Mouse (Mus musculus): ENCODE measurements around the gene Smg1. TPM values are rescaled to one million over a fixed set of nuclear protein-coding genes. Genes with fewer than 3 reads are reported as not detected.
A peak's percentile ranks its signal among the peaks of the same experiment; 100 is the strongest.

Smg1 gene
- total RNA-seq, 2 experiments from 2014 or later, result 31.1 to 32.6 TPM

- no peak for TF ChIP-seq CTCF (IDR thresholded peaks at IDR 0.05)
- intact Hi-C loops (cut with DNase I), result no loop called here
- no peak for DNase-seq
- Histone ChIP-seq H3K27ac (no peak overlapping the region), H3K4me3 (no peak overlapping the region)
Measured at GRCm38 (mm10) chr7:118163006-118163405, 80.5 kb downstream of the Smg1 start.

GRCm38 (mm10) chr7:118160121-118160520 lies 83.3 kb downstream of the Smg1 start:
- Histone ChIP-seq H3K4me3 (no peak overlapping the region), H3K27ac (no peak overlapping the region)
- no peak for TF ChIP-seq CTCF (IDR thresholded peaks at IDR 0.05)
- intact Hi-C loops (cut with DNase I), result no loop called here
- DNase-seq, result no peak

GRCm38 (mm10) chr7:118156461-118156860 lies 87.0 kb downstream of the Smg1 start:
- intact Hi-C loops (cut with DNase I), result loop anchor here (5.0 kb wide), 1 partner anchor 36 kb away; no protein-coding TSS in a partner anchor
- TF ChIP-seq CTCF (IDR thresholded peaks at IDR 0.05), result no peak
- H3K27ac ChIP-seq, result no peak overlapping the region
- H3K4me3 ChIP-seq, result no peak overlapping the region
- DNase-seq, result no peak

- no peak overlapping the region for H3K27ac ChIP-seq
- intact Hi-C loops (cut with DNase I), result no loop called here
- DNase-seq, result no peak
- no peak overlapping the region for H3K4me3 ChIP-seq
- TF ChIP-seq CTCF (IDR thresholded peaks at IDR 0.05), result no peak
Measured at GRCm38 (mm10) chr7:118154150-118154549, 89.3 kb downstream of the Smg1 start.

DNA sequence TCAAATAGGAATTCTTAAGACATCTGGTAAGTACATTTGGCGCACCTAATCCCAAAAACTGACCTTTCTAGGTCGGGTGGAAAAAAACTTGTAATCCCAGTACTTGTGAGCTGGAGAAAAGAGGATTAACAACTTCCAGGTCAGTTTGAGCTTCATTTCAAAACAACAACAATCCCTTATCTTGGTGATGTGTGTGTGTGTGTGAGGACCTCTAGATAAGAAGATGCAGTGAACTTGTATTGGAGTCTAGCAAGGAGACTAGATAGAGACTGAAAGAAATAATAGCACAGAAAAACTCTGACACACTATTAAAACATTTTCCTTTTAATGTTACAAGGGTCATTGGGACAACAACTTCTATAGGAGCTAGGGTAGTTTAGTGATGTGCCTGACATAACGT lies 99.9 kb downstream of the Smg1 start:
- intact Hi-C loops (cut with DNase I), result no loop called here
- H3K4me3 ChIP-seq, result no peak overlapping the region
- no peak for DNase-seq
- TF ChIP-seq CTCF (IDR thresholded peaks at IDR 0.05), result no peak
- H3K27ac ChIP-seq, result no peak overlapping the region

GRCm38 (mm10) chr7:118143123-118143522 lies 100.3 kb downstream of the Smg1 start:
- intact Hi-C loops (cut with DNase I), result no loop called here
- no peak overlapping the region for H3K27ac ChIP-seq
- no peak for TF ChIP-seq CTCF (IDR thresholded peaks at IDR 0.05)
- DNase-seq, result no peak
- no peak overlapping the region for H3K4me3 ChIP-seq

- Histone ChIP-seq H3K27ac (no peak overlapping the region), H3K4me3 (no peak overlapping the region)
- no peak for DNase-seq
- intact Hi-C loops (cut with DNase I), result no loop called here
- TF ChIP-seq CTCF (IDR thresholded peaks at IDR 0.05), result no peak
Measured at GRCm38 (mm10) chr7:118141271-118141670, 102.2 kb downstream of the Smg1 start.

DNA sequence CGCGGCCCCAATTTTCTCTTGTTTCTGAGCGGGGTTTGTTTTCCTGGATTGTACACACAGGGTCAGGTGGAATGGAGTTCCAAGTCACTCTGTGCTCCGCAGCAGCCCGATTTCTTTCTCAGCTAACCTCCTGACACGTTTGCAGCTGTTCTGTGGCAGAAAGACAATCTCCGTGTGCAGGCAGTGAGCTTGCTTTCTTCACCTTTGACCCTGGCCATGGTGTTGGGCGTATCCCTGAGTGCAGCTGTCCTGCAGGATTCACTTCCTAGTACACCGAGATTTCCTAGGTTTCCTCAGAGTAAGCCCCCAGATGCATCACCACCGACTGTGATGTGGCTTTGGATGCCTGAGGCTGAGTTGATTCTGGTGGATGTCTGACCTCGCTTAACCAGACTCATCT lies 108.3 kb downstream of the Smg1 start:
- intact Hi-C loops (cut with DNase I), result loop anchor here (10.0 kb wide), 1 partner anchor 160 kb away; no protein-coding TSS in a partner anchor
- DNase-seq, result no peak
- no peak overlapping the region for H3K27ac ChIP-seq
- H3K4me3 ChIP-seq, result no peak overlapping the region
- TF ChIP-seq CTCF (IDR thresholded peaks at IDR 0.05), result no peak

GRCm38 (mm10) chr7:118129430-118130041 lies 113.9 kb downstream of the Smg1 start, which contains the start of gene Arl6ip1:
Gene Arl6ip1, minus strand, starts transcription at chr7:118129662.
- H3K27ac ChIP-seq, result peak within 1 kb of the TSS; percentile 91
- no peak; the same call in 1 of the 2 replicates for TF ChIP-seq CTCF (IDR thresholded peaks at IDR 0.05)
- DNase-seq, result peak; percentile 98
- peak within 1 kb of the TSS; percentile 84 for H3K4me3 ChIP-seq
- intact Hi-C loops (cut with DNase I), result loop anchor here (10.0 kb wide), 2 partner anchors 165 to 585 kb away; partner anchors contain the start of gene Ccp110

DNA sequence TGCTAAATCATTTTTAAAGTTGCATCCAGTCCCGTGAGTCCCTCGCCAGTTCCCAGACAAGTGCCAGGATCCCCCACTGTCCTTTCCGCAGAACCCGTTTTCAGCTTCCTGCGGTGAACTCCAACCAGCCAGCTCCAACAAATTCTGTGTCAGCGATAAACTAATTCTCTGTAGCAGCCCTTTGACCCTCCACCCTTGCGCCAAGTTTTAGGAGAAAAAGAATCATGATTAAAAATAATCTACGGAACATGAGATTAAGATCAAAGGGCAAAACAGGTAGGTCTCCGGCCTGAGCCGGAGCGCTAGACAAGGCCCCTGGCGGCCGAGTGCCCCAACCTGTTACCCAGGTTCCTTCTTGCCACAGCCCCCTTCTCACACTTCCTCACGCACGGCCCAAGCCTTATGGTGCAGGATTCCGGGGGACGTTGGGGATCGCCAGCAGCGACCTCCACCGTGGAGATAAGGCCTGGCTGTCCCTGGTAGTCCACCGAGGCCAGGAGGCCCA lies 114.5 kb downstream of the Smg1 start:
- peak; percentile 16; the same call in 1 of the 2 replicates for TF ChIP-seq CTCF (IDR thresholded peaks at IDR 0.05)

DNA sequence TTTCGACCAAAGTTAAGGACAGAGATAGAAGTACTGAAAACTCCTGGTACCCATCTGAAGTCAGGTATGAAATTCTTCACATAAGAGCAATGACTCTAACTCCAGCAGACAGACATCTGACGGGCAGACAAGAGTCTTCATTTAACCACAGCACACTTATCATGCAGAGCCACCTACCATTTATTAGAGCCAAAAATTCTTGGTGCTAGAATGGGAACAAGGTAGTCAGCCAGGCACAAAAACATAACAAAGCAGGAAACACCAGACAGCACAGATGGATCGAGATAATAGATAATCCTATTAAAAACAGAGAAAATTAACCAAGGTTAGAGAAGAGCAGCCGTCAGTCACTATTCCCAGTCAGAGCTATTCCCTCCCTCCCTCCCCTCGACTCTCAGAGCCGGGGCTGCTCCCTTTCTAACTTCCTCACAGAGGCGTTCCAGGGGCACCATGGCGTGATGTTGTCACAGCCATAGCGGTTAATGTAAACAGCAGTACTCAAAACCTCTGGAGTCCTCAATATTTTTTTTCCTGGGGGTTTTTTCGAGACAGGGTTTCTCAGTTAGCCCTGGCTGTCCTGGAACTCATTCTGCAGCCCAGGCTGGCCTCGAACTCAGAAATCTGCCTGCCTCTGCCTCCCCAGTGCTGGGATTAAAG lies 117.1 kb downstream of the Smg1 start:
- Histone ChIP-seq H3K4me3 (no peak overlapping the region), H3K27ac (no peak overlapping the region)
- intact Hi-C loops (cut with DNase I), result loop anchor here (10.0 kb wide), 1 partner anchor 588 kb away; the partner anchor contains the start of gene Ccp110
- no peak for DNase-seq
- TF ChIP-seq CTCF (IDR thresholded peaks at IDR 0.05), result no peak

More for the DNA sequence above, 114.5 kb downstream of the Smg1 start:
- DNase-seq, result no peak
- peak overlapping the region; percentile 84 for H3K4me3 ChIP-seq
- intact Hi-C loops (cut with DNase I), result loop anchor here (10.0 kb wide), 1 partner anchor 586 kb away; the partner anchor contains the start of gene Ccp110
- H3K27ac ChIP-seq, result peak overlapping the region; percentile 91

- intact Hi-C loops (cut with DNase I), result loop anchor here (10.0 kb wide), 1 partner anchor 589 kb away; the partner anchor contains the start of gene Ccp110
- DNase-seq, result no peak
- no peak for TF ChIP-seq CTCF (IDR thresholded peaks at IDR 0.05)
- H3K4me3 ChIP-seq, result no peak overlapping the region
- no peak overlapping the region for H3K27ac ChIP-seq
Measured at GRCm38 (mm10) chr7:118125736-118126135, 117.7 kb downstream of the Smg1 start.

Measured in gastrocnemius, adult 2 months (tissue).